Mouse (Mus musculus): ENCODE measurements around the gene Sbf1. TPM values are rescaled to one million over a fixed set of nuclear protein-coding genes. Genes with fewer than 3 reads are reported as not detected.
A peak's percentile ranks its signal among the peaks of the same experiment; 100 is the strongest.

Sbf1 gene
- total RNA-seq, 2 experiments from 2014 or later, result 330 to 340 TPM

- no peak for DNase-seq
Measured at GRCm38 (mm10) chr15:89316146-89316545, 1.0 kb upstream of the Sbf1 start.

GRCm38 (mm10) chr15:89314511-89315189 is 461 bp downstream of the Sbf1 start:
- no peak for DNase-seq

- no peak for DNase-seq
Measured at GRCm38 (mm10) chr15:89314107-89314506, 1.0 kb downstream of the Sbf1 start.

- no peak for DNase-seq
Measured at GRCm38 (mm10) chr15:89313359-89313758, 1.8 kb downstream of the Sbf1 start.

GRCm38 (mm10) chr15:89309962-89310498 is 5.1 kb downstream of the Sbf1 start:
- DNase-seq, result peak; percentile 72 to 79

- DNase-seq, result no peak
Measured at GRCm38 (mm10) chr15:89308406-89309139, 6.5 kb downstream of the Sbf1 start.

GRCm38 (mm10) chr15:89307461-89307860 is 7.7 kb downstream of the Sbf1 start:
- no peak for DNase-seq

GRCm38 (mm10) chr15:89305966-89306365 is 9.1 kb downstream of the Sbf1 start:
- no peak for DNase-seq

- DNase-seq, result no peak
Measured at GRCm38 (mm10) chr15:89300600-89300999, 14.5 kb downstream of the Sbf1 start.

- no peak for DNase-seq
Measured at GRCm38 (mm10) chr15:89300180-89300579, 14.9 kb downstream of the Sbf1 start.

- peak in 1 of 2 experiments; percentile 67 for DNase-seq
Measured at GRCm38 (mm10) chr15:89297695-89298094, 17.4 kb downstream of the Sbf1 start.

- no peak for DNase-seq
Measured at GRCm38 (mm10) chr15:89296465-89296864, 18.6 kb downstream of the Sbf1 start.

GRCm38 (mm10) chr15:89295580-89296165 is 19.4 kb downstream of the Sbf1 start:
- no peak for DNase-seq

- no peak for DNase-seq
Measured at GRCm38 (mm10) chr15:89293778-89294177, 21.3 kb downstream of the Sbf1 start.

- DNase-seq, result no peak
Measured at GRCm38 (mm10) chr15:89292795-89293194, 22.3 kb downstream of the Sbf1 start.

GRCm38 (mm10) chr15:89291521-89291920 is 23.6 kb downstream of the Sbf1 start:
- no peak for DNase-seq

- DNase-seq, result no peak
Measured at GRCm38 (mm10) chr15:89289455-89289854, 25.7 kb downstream of the Sbf1 start.

- DNase-seq, result no peak
Measured at GRCm38 (mm10) chr15:89288227-89288767, 26.8 kb downstream of the Sbf1 start.

- DNase-seq, result no peak
Measured at GRCm38 (mm10) chr15:89286582-89286981, 28.5 kb downstream of the Sbf1 start.

GRCm38 (mm10) chr15:89286114-89286513 is 29.0 kb downstream of the Sbf1 start:
- no peak for DNase-seq

- no peak for DNase-seq
Measured at GRCm38 (mm10) chr15:89285478-89285877, 29.6 kb downstream of the Sbf1 start.

- no peak for DNase-seq
Measured at GRCm38 (mm10) chr15:89285004-89285403, 30.1 kb downstream of the Sbf1 start.

GRCm38 (mm10) chr15:89284094-89284493 is 31.0 kb downstream of the Sbf1 start:
- no peak for DNase-seq

All from layer of hippocampus, postnatal 36 days (tissue).